Mouse (Mus musculus) olfactory bulb, adult 2 months (tissue): Measurements from ENCODE around the gene Adgrf1. TPM values are rescaled to one million over a fixed set of nuclear protein-coding genes. Genes with fewer than 3 reads are reported as not detected.

Experiments used
- H3K27ac ChIP-seq: fragments of 200-500 bp; 2 replicates; pipeline ENCODE4 v1.5.1; 2012; ENCODE audit warnings: low read depth, low read length; ENCODE audit not compliant: insufficient read depth
- H3K4me1 ChIP-seq: fragments of 200-500 bp; 2 replicates; pipeline ENCODE4 v1.6.1; 2012; ENCODE audit warnings: low read length; ENCODE audit not compliant: control insufficient read depth, insufficient read depth
- H3K4me3 ChIP-seq: fragments of 200-500 bp; 2 replicates; pipeline ENCODE4 v1.5.1; 2012; ENCODE audit warnings: mild to moderate bottlenecking, low read depth, low read length, moderate library complexity; ENCODE audit not compliant: insufficient read depth
- CTCF ChIP-seq: fragments of 200-500 bp; IDR thresholded peaks from 2 replicates; pipeline ENCODE4 v1.5.1; 2012; ENCODE audit warnings: low read depth, mild to moderate bottlenecking, low read length, moderate library complexity; ENCODE audit not compliant: insufficient read depth
- POLR2A ChIP-seq: fragments of 200-500 bp; IDR thresholded peaks from 2 replicates; pipeline ENCODE4 v1.6.1; 2012; ENCODE audit warnings: mild to moderate bottlenecking, low read depth, low read length, moderate library complexity; ENCODE audit not compliant: insufficient read depth
- WGBS: fragments of 180-500 bp; shearing (Covaris S2); methylation state at CpG from one replicate; pipeline ENCODE4 v1.1.7; 2018; 5-methylcytosine and 5-hydroxymethylcytosine counted together
- polyA plus RNA-seq: library from polyadenylated mRNA; stranded (reverse); fragments of >200 nt; gene quantifications from 2 replicates; pipeline ENCODE4 v1.2.4, GENCODE M21; 2012; ENCODE audit warnings: low replicate concordance; ENCODE audit not compliant: missing spikeins, insufficient read depth, insufficient read length

Gene Adgrf1
- polyA plus RNA-seq, 1 experiment: not detected

GRCm38 (mm10) chr17:43245364-43245763, 24.8 kb upstream of the Adgrf1 start:
- no peak overlapping the region for H3K27ac ChIP-seq
- H3K4me1 ChIP-seq: no peaks in the 10 kb centered on the region
- WGBS: 91% methylated on average over 6 of the region's 6 CpGs
- H3K4me3 ChIP-seq: no peak overlapping the region
- TF ChIP-seq POLR2A (no peak), CTCF (no peak)

- WGBS: 84% methylated on average over 3 of the region's 3 CpGs
- Histone ChIP-seq H3K27ac (no peak overlapping the region), H3K4me3 (no peak overlapping the region), H3K4me1 (no peaks in the 10 kb centered on the region)
- no peak for TF ChIP-seq CTCF
- TF ChIP-seq POLR2A: no peak
Measured at GRCm38 (mm10) chr17:43247245-43247644, 22.9 kb upstream of the Adgrf1 start.

- TF ChIP-seq POLR2A (no peak), CTCF (no peak)
- no peaks in the 10 kb centered on the region for H3K4me1 ChIP-seq
- no peak overlapping the region for H3K27ac ChIP-seq
- no peak overlapping the region for H3K4me3 ChIP-seq
- 38% methylated on average over 3 of the region's 3 CpGs for WGBS
Measured at GRCm38 (mm10) chr17:43249645-43250044, 20.5 kb upstream of the Adgrf1 start.

DNA sequence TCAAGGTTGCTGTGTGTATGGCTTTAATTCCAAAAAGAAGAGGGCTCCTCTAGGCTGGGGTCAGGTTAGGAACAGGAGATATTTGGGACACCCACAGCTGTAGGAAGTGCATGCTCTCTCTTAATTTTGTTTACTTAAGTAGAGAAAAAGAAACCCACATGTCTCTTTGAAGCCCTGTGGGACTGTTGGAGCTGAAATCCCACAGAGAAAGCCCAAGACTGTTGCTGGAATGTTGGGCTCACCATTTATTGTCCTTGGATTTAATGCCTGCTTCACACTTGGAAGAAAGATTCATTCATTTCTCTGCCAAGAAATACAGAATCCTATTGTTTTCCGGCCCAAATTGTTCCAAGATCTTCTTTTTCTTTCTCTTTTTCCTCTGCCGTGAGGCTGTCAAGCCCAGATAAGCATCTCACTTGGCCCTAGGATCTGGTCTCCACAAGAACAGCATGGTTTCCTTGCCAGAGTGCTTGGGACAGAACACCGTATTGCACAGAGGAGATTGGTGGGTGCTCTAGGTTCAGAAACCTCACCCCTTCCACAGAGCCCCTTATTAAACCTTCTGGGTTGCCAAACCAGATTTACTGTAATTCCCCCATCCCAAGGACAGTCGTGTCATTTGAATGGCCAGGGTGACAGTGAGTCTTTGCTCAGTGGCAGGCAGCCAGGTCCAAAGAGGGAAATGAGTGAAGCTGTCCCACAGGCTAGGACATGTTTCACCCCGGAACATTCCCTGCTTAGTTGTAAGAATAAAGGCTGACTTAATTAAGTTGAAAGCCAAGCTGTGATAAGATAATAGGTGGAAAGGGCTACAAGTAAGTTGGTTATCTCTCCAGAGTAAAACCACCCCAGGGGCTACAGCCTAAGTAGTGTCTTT, 18.6 kb upstream of the Adgrf1 start:
- H3K27ac ChIP-seq: no peak overlapping the region
- WGBS: 48% methylated on average over 5 of the region's 5 CpGs
- no peak overlapping the region for H3K4me3 ChIP-seq
- TF ChIP-seq POLR2A (no peak), CTCF (no peak)
- H3K4me1 ChIP-seq: no peaks in the 10 kb centered on the region

DNA sequence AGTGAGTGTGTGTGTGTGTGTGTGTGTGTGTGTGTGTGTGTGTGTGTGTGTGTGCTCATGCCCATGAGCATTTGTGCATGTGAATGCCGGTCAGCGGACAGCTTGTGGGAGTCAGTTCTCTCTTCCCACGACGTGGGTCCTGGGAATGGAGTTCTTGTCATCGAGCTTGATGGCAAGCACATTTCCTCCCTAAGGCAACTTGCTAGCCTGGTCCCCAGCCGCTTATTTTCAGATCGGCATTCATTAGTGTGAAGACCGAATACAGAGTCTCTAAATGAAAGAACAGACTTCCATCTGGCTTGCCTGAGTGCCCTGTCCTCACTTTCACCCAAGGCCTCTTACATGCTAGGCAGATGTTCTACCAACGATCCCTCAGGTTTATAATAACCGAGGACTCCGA, 17.3 kb upstream of the Adgrf1 start:
- Histone ChIP-seq H3K4me1 (no peaks in the 10 kb centered on the region), H3K4me3 (no peak overlapping the region), H3K27ac (no peak overlapping the region)
- no peak for TF ChIP-seq CTCF
- no peak for TF ChIP-seq POLR2A
- 78% methylated on average over 11 of the region's 11 CpGs for WGBS

DNA sequence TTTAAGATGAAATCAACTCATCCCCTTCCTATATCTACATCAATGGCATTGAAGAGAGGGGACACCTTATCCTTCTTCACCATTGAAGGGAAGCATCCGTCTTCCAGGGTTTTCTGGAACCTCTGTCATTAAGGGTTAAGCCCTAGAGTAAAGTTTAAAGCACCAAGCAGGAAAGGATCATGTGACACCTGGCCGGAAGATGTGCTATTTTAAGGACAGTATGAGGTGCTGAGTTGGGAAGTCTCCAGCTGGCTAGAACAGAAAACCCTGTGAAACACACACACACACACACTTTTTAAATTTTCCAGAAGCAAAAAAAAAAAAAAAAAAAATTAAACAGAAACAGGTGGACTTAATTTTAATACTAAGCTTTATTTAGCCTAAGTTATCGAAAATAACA, 15.9 kb upstream of the Adgrf1 start:
- Histone ChIP-seq H3K4me3 (no peak overlapping the region), H3K27ac (no peak overlapping the region), H3K4me1 (no peaks in the 10 kb centered on the region)
- 59% methylated on average over 3 of the region's 3 CpGs for WGBS
- TF ChIP-seq POLR2A (no peak), CTCF (no peak)

- no peak overlapping the region for H3K27ac ChIP-seq
- no peak for TF ChIP-seq POLR2A
- TF ChIP-seq CTCF: no peak
- WGBS: 86% methylated on average over 12 of the region's 12 CpGs
- H3K4me3 ChIP-seq: no peak overlapping the region
- no peaks in the 10 kb centered on the region for H3K4me1 ChIP-seq
Measured at GRCm38 (mm10) chr17:43256536-43257135, 13.5 kb upstream of the Adgrf1 start.

GRCm38 (mm10) chr17:43257699-43258098, 12.4 kb upstream of the Adgrf1 start:
- WGBS: 93% methylated on average over 1 of the region's 1 CpGs

GRCm38 (mm10) chr17:43261937-43262336, 8.2 kb upstream of the Adgrf1 start:
- Histone ChIP-seq H3K27ac (no peak overlapping the region), H3K4me3 (no peak overlapping the region), H3K4me1 (peaks cover 2% of the 10 kb centered on the region)
- TF ChIP-seq POLR2A (no peak), CTCF (no peak)
- 92% methylated on average over 5 of the region's 5 CpGs for WGBS

More at GRCm38 (mm10) chr17:43257699-43258098, 12.4 kb upstream of the Adgrf1 start:
- no peak for TF ChIP-seq CTCF
- no peak for TF ChIP-seq POLR2A
- no peak overlapping the region for H3K27ac ChIP-seq
- H3K4me3 ChIP-seq: no peak overlapping the region
- no peaks in the 10 kb centered on the region for H3K4me1 ChIP-seq

GRCm38 (mm10) chr17:43264739-43265138, 5.4 kb upstream of the Adgrf1 start:
- no peak overlapping the region for H3K27ac ChIP-seq
- H3K4me1 ChIP-seq: peaks cover 2% of the 10 kb centered on the region
- 82% methylated on average over 7 of the region's 7 CpGs for WGBS
- TF ChIP-seq POLR2A: no peak
- TF ChIP-seq CTCF: no peak
- no peak overlapping the region for H3K4me3 ChIP-seq
